Mouse (Mus musculus) CH12.LX (cell line): ENCODE measurements around the gene Pcdh9.

Experiments used
- CHD1 ChIP-seq: IDR thresholded peaks from 2 replicates; pipeline ENCODE4 v1.6.1; 2012; ENCODE audit warnings: low read depth, low read length, improper control_type of control experiment, inconsistent platforms
- CTCF ChIP-seq, 2 experiments: IDR thresholded peaks in 1 of 2; conservative IDR thresholded peaks in 1 of 2; 2 replicates each; pipeline ENCODE4 v1.5.1; 2011 to 2012; ENCODE audit warnings: low read depth in 2 of 2, low read length in 2 of 2, improper control_type of control experiment in 1 of 2, inconsistent platforms in 1 of 2, mild to moderate bottlenecking in 1 of 2, moderate library complexity in 1 of 2
- EP300 ChIP-seq: IDR thresholded peaks from 2 replicates; pipeline ENCODE4 v1.6.1; 2011; ENCODE audit warnings: low read length, improper control_type of control experiment
- GABPA ChIP-seq: IDR thresholded peaks from 2 replicates; pipeline ENCODE4 v1.6.1; 2012; ENCODE audit warnings: low read depth, low read length, improper control_type of control experiment, inconsistent platforms; ENCODE audit not compliant: insufficient replicate concordance
- MAX ChIP-seq: IDR thresholded peaks from 2 replicates; pipeline ENCODE4 v1.6.1; 2011; ENCODE audit warnings: low read length, improper control_type of control experiment
- MYC ChIP-seq: IDR thresholded peaks from 2 replicates; pipeline ENCODE4 v1.6.1; 2011; ENCODE audit warnings: low read depth, mild to moderate bottlenecking, improper control_type of control experiment, low read length
- POLR2A ChIP-seq: IDR thresholded peaks from 2 replicates; pipeline ENCODE4 v1.6.1; 2011; ENCODE audit warnings: low read depth, mild to moderate bottlenecking, improper control_type of control experiment, low read length
- UBTF ChIP-seq: IDR thresholded peaks from 2 replicates; pipeline ENCODE4 v1.6.1; 2012; ENCODE audit warnings: low read depth, mild to moderate bottlenecking, inconsistent platforms, low read length, improper control_type of control experiment, moderate library complexity
- USF1 ChIP-seq: IDR thresholded peaks from 2 replicates; pipeline ENCODE4 v1.6.1; 2014; ENCODE audit warnings: low read depth, mild to moderate bottlenecking, inconsistent platforms, low read length, improper control_type of control experiment

- no peak for TF ChIP-seq CTCF (conservative IDR thresholded peaks at IDR 0.05 in 1 of 2, IDR thresholded peaks at IDR 0.05 in 1 of 2; ENCODE audit: low read depth in 2 of 2, low read length in 2 of 2)
- no peak for TF ChIP-seq UBTF
- TF ChIP-seq MYC: no peak
- TF ChIP-seq GABPA: no peak
- TF ChIP-seq CHD1: no peak
- TF ChIP-seq POLR2A: no peak
- no peak for TF ChIP-seq EP300
- no peak for TF ChIP-seq USF1
- TF ChIP-seq MAX: no peak
Measured at GRCm38 (mm10) chr14:93341390-93341789, 549.1 kb downstream of the Pcdh9 start.
